Mouse (Mus musculus) c-Kit-positive CD71-negative TER-119-negative erythroid progenitor cells, embryonic 14.5 days (primary cell): ENCODE results near the gene Ptpn3.

ENCODE experiments used
- DNase-seq: peaks from one replicate; pipeline ENCODE4 v3.0.0-alpha.2; 2013; ENCODE audit warnings: low read depth

The Ptpn3 gene

DNA sequence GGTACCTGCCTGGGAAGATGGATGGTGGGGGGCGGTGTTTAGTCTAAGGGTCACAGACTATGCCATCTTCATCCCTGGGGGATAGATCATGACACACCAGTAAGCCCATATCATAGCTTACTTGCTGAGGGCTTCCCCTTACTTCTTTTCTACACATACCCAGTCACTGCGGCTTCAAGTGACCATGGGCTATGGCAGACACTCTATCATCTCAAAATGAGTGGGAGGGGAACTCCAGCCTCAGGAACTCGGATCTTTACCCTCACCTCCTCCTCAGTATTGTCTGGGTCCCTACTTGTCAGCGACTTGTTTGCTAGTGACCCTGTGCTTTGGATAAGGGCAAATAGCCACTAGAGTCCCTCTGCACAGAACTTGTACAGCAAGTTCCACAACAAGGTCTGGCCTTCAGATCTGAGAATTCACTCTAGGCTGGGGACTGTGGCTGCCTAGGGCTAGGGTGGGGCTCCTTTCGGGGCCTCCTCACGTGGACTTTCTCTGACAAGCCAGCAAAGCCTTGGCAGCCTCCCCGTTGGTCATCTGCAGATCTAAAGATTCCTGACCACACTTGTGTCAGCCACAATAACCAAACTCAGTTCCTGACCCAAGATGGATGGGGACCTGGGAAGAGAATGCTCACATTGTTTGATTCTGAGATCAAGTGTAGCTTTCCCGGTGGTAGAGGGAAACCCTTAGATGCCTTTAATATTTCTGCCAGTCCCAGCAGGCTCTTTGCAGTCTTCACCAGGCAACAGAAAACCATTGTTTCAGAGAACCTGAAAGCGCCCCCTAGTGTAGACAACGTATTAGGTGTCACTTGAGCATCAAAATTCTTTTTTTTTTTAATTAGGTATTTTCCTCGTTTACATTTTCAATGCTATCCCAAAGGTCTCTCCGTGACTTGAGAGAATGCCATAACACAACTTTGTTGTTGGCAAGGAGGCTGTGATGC lies 134.4 kb downstream of the Ptpn3 start:
- peak; percentile 25 for DNase-seq

- no peak for DNase-seq
These were observed 136.0 kb downstream of the Ptpn3 start for GRCm38 (mm10) chr4:57165654-57166053.

- DNase-seq, result no peak
These were observed 136.9 kb downstream of the Ptpn3 start for GRCm38 (mm10) chr4:57164578-57165210.

DNA sequence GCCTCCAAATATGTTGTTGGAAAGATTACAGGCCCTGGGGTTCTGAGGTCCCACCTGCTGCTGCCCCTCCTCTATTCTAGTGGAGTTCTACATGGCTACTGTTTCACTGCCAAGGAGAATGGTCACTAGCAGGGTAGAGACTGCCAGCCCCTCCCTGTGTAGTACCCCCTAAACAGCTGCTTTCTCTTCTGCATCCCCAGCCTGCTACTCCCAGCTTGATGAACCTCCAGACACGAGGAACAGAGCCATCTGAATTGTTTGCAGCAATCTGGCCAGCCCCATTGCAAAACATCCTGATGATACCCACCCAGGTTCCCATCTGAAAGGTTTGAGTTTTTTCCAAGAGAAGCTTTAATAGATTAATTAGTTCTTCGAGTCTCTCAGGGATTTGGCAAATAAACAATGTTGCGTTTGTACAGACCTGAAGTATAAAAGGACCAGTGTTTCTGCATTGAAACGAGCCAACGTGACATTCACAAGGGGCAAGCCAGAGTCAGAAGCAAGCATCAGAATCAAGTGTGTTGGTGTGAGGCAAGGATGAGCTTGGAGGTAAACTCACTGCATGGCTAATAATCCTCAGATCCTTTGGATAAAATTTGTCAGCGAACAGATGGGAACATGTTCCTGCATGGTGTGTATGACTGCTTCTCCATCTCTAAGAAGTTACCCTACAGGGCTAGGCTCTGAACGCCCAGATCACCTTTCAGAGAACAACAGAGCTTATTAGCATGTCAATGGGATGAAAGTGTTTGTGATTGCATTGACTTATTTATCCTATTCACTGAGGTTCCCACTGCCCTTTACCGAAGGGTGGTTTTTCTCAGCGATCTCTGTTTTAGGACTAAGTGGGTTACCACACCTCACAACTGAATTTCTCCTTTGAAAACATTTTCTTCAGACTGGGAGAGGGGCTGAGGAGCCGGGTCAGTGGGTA lies 138.6 kb downstream of the Ptpn3 start:
- DNase-seq, result no peak

DNA sequence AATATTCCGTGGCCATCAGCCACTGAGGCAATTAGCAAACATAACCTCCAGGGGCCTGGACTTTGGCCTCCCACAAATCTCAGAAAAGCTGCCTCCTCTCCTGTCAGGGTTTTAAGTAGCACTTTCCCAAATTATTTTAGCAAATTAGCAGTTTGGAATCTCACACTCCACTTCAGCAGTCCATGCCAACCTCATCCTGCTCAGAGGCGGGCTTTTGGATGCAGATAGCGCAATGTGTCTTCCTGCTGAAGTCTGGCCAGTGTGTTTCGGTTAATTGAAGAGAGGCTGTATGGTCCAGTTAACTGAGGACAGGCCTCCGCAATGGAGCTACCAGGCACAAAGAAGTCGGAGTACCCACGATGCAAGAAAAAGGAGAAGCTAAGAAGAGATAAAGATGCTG lies 141.1 kb downstream of the Ptpn3 start:
- no peak for DNase-seq

- no peak for DNase-seq
These were observed 145.0 kb downstream of the Ptpn3 start for GRCm38 (mm10) chr4:57156549-57157169.

DNA sequence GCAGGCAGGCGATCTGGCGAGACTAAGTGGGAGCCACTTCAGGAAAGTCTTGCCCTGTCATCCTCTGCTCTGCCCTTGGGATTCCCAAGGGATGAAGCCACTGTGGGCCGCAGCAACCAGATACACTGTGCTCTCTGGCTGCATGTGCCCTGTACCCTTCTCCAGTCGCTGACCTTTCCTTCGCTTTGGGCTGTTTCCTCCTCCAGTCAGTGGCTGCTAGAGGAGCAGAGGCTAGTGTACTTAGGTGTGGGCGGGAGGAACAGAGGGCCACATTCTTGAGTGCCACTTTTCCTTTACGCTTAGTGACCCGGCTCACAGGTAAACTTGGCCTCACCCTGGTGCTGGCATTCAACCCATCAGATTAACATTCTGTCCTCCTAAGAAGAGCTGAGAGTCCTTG lies 147.8 kb downstream of the Ptpn3 start:
- DNase-seq, result no peak

- DNase-seq, result peak; percentile 20
These were observed 148.4 kb downstream of the Ptpn3 start for GRCm38 (mm10) chr4:57153068-57153835.

DNA sequence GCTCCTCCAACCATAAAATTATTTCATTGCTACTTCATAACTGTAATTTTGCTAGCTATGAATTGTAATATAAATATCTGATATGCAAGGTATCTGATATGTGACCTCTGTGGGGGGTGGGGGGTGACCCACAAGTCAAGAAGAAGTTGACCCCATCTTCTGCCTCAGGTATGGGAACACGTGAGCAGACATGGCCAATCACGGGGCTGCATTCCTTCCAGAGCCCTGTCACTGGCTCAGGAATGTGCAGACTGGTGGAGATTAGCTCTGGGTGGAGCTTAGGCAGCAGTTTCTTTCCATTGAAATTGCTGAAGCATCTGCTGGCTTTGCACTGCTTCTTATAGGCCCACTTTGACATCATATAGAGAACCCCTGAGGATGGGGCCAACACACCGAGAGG lies 153.5 kb downstream of the Ptpn3 start:
- no peak for DNase-seq

DNA sequence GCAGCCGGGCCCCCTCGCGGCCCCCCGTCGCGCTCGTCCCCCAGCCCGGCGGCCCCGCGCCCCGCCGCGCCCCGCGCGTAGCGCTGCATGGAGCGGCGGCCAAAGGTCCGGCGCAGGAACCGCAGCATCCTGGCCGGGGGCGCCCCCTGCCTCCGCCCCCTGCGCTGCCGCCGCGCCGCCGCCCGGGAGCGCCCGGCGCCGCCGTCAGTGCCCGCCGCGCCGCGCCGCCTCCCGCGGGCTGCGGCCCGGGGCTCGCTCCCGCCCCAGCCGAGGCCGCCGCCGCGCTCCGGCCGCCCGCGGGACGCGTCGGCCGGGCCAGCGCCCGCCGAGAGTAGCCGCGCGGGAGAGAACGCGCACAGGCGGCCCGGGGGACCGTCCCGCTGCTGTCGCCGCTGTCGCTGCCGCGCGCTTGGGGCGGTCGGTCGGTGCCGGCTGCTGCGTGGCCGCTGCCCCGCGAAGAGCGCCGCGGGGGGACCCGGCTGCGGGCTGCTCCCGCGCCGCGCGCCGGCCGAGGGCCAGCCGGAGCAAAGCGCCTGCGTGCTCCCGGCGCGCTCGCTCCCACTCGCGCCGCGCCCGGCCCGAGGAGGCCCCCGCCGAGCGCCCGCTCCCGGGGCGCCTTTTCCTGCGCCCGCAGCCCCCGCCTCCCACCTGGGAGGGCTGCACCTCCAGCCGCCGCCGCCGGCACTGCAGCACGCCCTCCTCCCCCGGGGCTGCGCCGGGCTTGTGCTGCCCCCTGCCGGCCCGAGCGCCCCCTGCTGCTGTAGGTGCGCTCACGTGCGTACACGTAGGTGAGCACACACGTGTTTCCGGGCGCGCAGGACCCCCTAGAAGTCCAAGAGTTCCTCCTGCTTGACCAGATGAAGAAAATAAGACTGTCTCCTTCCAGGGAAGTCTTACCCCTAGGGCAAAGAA lies 158.4 kb downstream of the Ptpn3 start, which contains the start of gene Epb41l4b:
Gene Epb41l4b (minus strand): TSS at position 412 of the 912 bp plus-strand sequence.
- DNase-seq, result peak; percentile 38

- DNase-seq, result no peak
These were observed 159.1 kb downstream of the Ptpn3 start for GRCm38 (mm10) chr4:57142374-57143025.

- DNase-seq, result no peak
These were observed 159.7 kb downstream of the Ptpn3 start for GRCm38 (mm10) chr4:57141908-57142361.

GRCm38 (mm10) chr4:57140992-57141717 lies 160.5 kb downstream of the Ptpn3 start:
- no peak for DNase-seq
